Mouse (Mus musculus): ENCODE measurements around the gene Fam136a.
"Not testable (repeated sequence)": the region's sequence is repeated elsewhere in the genome, so short reads cannot be mapped to it uniquely, and the experiment has no call there.

Gene Fam136a

DNA sequence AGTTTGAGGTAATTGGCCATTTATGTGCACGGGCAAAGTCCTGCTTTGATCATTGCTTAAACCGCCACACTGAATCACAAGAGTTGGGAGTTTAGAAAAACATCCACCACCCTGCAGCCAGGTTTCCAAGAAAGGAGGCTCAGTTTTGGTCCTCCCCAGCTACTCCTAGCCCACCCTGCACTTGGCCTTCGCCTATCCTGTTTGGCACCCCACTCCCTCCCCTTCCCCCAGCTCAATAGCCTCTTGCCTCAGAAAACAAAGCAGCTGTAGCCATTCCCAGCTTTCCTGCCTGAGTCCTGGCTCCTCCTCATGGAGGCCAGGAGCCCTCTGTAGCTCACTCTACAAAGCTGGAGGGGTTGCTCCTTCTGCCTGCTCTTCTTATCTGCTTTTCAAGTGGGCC, 37.1 kb upstream of the Fam136a start:
- H3K4me3 ChIP-seq (replicated peaks; ENCODE audit: low read length), result no peak overlapping the region
- H3K36me3 ChIP-seq (ENCODE audit: insufficient read depth, low read length), result no peaks in the 10 kb centered on the region
- H3K4me1 ChIP-seq (replicated peaks; ENCODE audit: low read depth, low read length), result peaks cover 20% of the 10 kb centered on the region
- TF ChIP-seq POU5F1 (IDR thresholded peaks at IDR 0.05; ENCODE audit: borderline replicate concordance, low read length), result no peak
- no peak for TF ChIP-seq CTCF (conservative IDR thresholded peaks at IDR 0.05; ENCODE audit: low read length)
- TF ChIP-seq NANOG (IDR thresholded peaks at IDR 0.05; ENCODE audit: borderline replicate concordance, low read length), result no peak
- no peaks in the 10 kb centered on the region for H3K27me3 ChIP-seq (ENCODE audit: insufficient read depth, low read length)
- H3K9me3 ChIP-seq (ENCODE audit: low read length), result 0 out of 2 replicates have a peak, but pooled peaks cover 2% of the 10 kb centered on the region

GRCm38 (mm10) chr6:86329943-86330342, 35.5 kb upstream of the Fam136a start:
- 0 out of 2 replicates have a peak, but pooled peaks cover 2% of the 10 kb centered on the region for H3K9me3 ChIP-seq (ENCODE audit: low read length)
- peaks cover 11% of the 10 kb centered on the region; the same call in 1 of the 2 replicates for H3K4me1 ChIP-seq (replicated peaks; ENCODE audit: low read depth, low read length)
- H3K36me3 ChIP-seq (ENCODE audit: insufficient read depth, low read length), result no peaks in the 10 kb centered on the region
- H3K27me3 ChIP-seq (ENCODE audit: insufficient read depth, low read length), result no peaks in the 10 kb centered on the region
- no peak overlapping the region for H3K4me3 ChIP-seq (replicated peaks; ENCODE audit: low read length)
- TF ChIP-seq NANOG (IDR thresholded peaks at IDR 0.05; ENCODE audit: borderline replicate concordance, low read length), result no peak
- TF ChIP-seq POU5F1 (IDR thresholded peaks at IDR 0.05; ENCODE audit: borderline replicate concordance, low read length), result no peak
- peak; percentile 75 for TF ChIP-seq CTCF (conservative IDR thresholded peaks at IDR 0.05; ENCODE audit: low read length)

DNA sequence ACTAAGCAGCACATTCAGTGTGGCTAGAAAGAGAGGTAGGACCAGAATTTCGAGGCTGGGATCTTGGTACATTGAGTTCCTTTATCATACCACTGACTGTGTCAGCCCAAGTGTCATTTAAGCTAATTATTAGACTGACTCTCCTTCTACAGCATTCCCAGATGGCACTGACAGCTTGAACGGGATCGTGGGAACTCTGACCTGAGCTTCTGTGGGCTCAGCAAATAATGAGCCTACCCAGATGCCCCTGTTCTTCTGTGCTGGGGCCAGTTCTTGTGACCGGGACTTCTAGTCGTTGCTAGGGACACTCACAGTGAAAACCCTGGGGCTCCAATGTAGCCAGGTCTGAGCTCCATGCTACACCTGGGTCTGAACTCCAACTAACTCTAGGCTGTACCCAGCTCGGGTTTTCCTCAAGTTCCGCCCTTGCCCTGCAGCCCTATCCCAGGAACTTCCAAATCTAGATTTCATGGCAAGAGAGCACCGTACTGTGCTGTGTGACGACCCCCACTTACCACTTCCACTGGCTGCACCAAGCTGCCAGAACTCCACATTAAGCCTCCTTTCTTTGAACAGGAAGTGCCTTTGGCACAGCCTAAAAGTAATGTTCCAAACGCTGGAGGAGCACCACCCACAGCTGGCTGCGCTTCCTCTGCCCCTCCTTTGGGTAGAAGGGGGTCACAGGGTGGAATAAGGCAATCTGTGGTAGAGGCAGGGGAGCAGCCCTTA, 30.2 kb upstream of the Fam136a start:
- no peaks in the 10 kb centered on the region for H3K36me3 ChIP-seq (ENCODE audit: insufficient read depth, low read length)
- H3K4me1 ChIP-seq (replicated peaks; ENCODE audit: low read depth, low read length), result peaks cover 16% of the 10 kb centered on the region
- H3K27me3 ChIP-seq (ENCODE audit: insufficient read depth, low read length), result no peaks in the 10 kb centered on the region
- H3K4me3 ChIP-seq (replicated peaks; ENCODE audit: low read length), result peak overlapping the region; percentile 47
- H3K9me3 ChIP-seq (ENCODE audit: low read length), result no peaks in the 10 kb centered on the region
- TF ChIP-seq CTCF (conservative IDR thresholded peaks at IDR 0.05; ENCODE audit: low read length), result no peak
- no peak for TF ChIP-seq NANOG (IDR thresholded peaks at IDR 0.05; ENCODE audit: borderline replicate concordance, low read length)
- TF ChIP-seq POU5F1 (IDR thresholded peaks at IDR 0.05; ENCODE audit: borderline replicate concordance, low read length), result no peak

GRCm38 (mm10) chr6:86335860-86336259, 29.6 kb upstream of the Fam136a start:
- TF ChIP-seq POU5F1 (IDR thresholded peaks at IDR 0.05; ENCODE audit: borderline replicate concordance, low read length), result no peak
- no peak for TF ChIP-seq CTCF (conservative IDR thresholded peaks at IDR 0.05; ENCODE audit: low read length)
- no peak for TF ChIP-seq NANOG (IDR thresholded peaks at IDR 0.05; ENCODE audit: borderline replicate concordance, low read length)
- no peaks in the 10 kb centered on the region for H3K36me3 ChIP-seq (ENCODE audit: insufficient read depth, low read length)

GRCm38 (mm10) chr6:86336340-86336739, 29.1 kb upstream of the Fam136a start:
- H3K27me3 ChIP-seq (ENCODE audit: insufficient read depth, low read length); H3K36me3 ChIP-seq (ENCODE audit: insufficient read depth, low read length); H3K9me3 ChIP-seq (ENCODE audit: low read length); H3K4me3 ChIP-seq (replicated peaks; ENCODE audit: low read length): not testable (repeated sequence)
- peaks cover 18% of the 10 kb centered on the region for H3K4me1 ChIP-seq (replicated peaks; ENCODE audit: low read depth, low read length)
- peak; percentile 55 for TF ChIP-seq CTCF (conservative IDR thresholded peaks at IDR 0.05; ENCODE audit: low read length)

More at GRCm38 (mm10) chr6:86335860-86336259, 29.6 kb upstream of the Fam136a start:
- Histone ChIP-seq H3K4me1 (replicated peaks; ENCODE audit: low read depth, low read length) (peaks cover 16% of the 10 kb centered on the region), H3K4me3 (replicated peaks; ENCODE audit: low read length) (peak overlapping the region; percentile 47), H3K27me3 (ENCODE audit: insufficient read depth, low read length) (no peaks in the 10 kb centered on the region), H3K9me3 (ENCODE audit: low read length) (no peaks in the 10 kb centered on the region)

DNA sequence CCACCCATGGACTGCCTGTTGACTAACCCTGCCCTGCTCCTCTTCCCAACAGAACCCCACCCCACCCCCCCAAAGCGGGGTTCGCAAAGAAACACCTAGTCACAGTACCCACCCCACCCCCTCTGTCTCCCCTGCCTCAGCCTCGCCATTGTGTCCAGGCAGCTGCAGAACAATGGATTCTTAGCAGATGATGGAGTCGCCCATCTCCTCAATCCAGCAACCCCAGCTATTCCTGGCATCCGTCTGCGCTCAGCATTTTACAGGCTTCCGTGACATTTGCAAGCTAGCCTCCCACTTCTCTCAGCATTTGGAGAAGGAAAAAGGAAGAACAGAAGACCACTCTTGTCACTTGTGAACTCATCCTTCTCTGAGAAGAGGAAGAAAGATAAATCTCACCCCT, 21.8 kb upstream of the Fam136a start:
- H3K9me3 ChIP-seq (ENCODE audit: low read length), result no peaks in the 10 kb centered on the region
- H3K27me3 ChIP-seq (ENCODE audit: insufficient read depth, low read length), result no peaks in the 10 kb centered on the region
- TF ChIP-seq NANOG (IDR thresholded peaks at IDR 0.05; ENCODE audit: borderline replicate concordance, low read length) (no peak), CTCF (conservative IDR thresholded peaks at IDR 0.05; ENCODE audit: low read length) (no peak), POU5F1 (IDR thresholded peaks at IDR 0.05; ENCODE audit: borderline replicate concordance, low read length) (no peak)
- peaks cover 39% of the 10 kb centered on the region for H3K4me1 ChIP-seq (replicated peaks; ENCODE audit: low read depth, low read length)
- H3K36me3 ChIP-seq (ENCODE audit: insufficient read depth, low read length), result no peaks in the 10 kb centered on the region
- H3K4me3 ChIP-seq (replicated peaks; ENCODE audit: low read length), result peak overlapping the region; percentile 64

DNA sequence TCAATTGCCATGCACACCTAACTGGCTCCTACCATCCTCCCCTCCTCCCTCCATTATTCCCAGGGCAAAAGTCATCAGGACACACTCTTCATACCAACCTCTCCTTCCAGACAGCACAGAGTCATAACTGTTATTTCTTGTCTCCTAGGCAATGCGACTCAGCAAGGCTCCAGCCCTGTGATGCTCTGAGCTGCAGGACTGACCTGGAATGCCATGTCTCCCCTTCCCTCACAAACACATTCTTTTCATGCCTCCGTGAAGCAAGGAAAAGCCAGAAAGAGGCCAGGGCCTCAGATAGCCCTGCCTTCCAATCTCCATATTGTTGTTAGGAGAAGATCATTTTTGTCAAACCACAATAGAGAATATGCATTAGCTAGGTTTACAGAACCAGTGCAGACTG, 19.4 kb upstream of the Fam136a start:
- TF ChIP-seq POU5F1 (IDR thresholded peaks at IDR 0.05; ENCODE audit: borderline replicate concordance, low read length) (no peak), CTCF (conservative IDR thresholded peaks at IDR 0.05; ENCODE audit: low read length) (no peak), NANOG (IDR thresholded peaks at IDR 0.05; ENCODE audit: borderline replicate concordance, low read length) (no peak)
- Histone ChIP-seq H3K9me3 (ENCODE audit: low read length) (no peaks in the 10 kb centered on the region), H3K36me3 (ENCODE audit: insufficient read depth, low read length) (no peaks in the 10 kb centered on the region), H3K4me1 (replicated peaks; ENCODE audit: low read depth, low read length) (peaks cover 34% of the 10 kb centered on the region), H3K27me3 (ENCODE audit: insufficient read depth, low read length) (no peaks in the 10 kb centered on the region), H3K4me3 (replicated peaks; ENCODE audit: low read length) (no peak overlapping the region)

GRCm38 (mm10) chr6:86349257-86349656, 16.2 kb upstream of the Fam136a start:
- H3K36me3 ChIP-seq (ENCODE audit: insufficient read depth, low read length), result no peaks in the 10 kb centered on the region
- no peaks in the 10 kb centered on the region for H3K27me3 ChIP-seq (ENCODE audit: insufficient read depth, low read length)
- no peaks in the 10 kb centered on the region for H3K9me3 ChIP-seq (ENCODE audit: low read length)
- no peak for TF ChIP-seq CTCF (conservative IDR thresholded peaks at IDR 0.05; ENCODE audit: low read length)
- no peak for TF ChIP-seq POU5F1 (IDR thresholded peaks at IDR 0.05; ENCODE audit: borderline replicate concordance, low read length)
- TF ChIP-seq NANOG (IDR thresholded peaks at IDR 0.05; ENCODE audit: borderline replicate concordance, low read length), result no peak
- peaks cover 13% of the 10 kb centered on the region for H3K4me1 ChIP-seq (replicated peaks; ENCODE audit: low read depth, low read length)
- no peak overlapping the region for H3K4me3 ChIP-seq (replicated peaks; ENCODE audit: low read length)

- H3K9me3 ChIP-seq (ENCODE audit: low read length), result no peaks in the 10 kb centered on the region
- no peaks in the 10 kb centered on the region for H3K27me3 ChIP-seq (ENCODE audit: insufficient read depth, low read length)
- H3K4me3 ChIP-seq (replicated peaks; ENCODE audit: low read length), result no peak overlapping the region
- H3K36me3 ChIP-seq (ENCODE audit: insufficient read depth, low read length), result no peaks in the 10 kb centered on the region
- TF ChIP-seq CTCF (conservative IDR thresholded peaks at IDR 0.05; ENCODE audit: low read length) (peak; percentile 31), NANOG (IDR thresholded peaks at IDR 0.05; ENCODE audit: borderline replicate concordance, low read length) (no peak), POU5F1 (IDR thresholded peaks at IDR 0.05; ENCODE audit: borderline replicate concordance, low read length) (no peak)
- H3K4me1 ChIP-seq (replicated peaks; ENCODE audit: low read depth, low read length), result no peaks in the 10 kb centered on the region
Observed at GRCm38 (mm10) chr6:86354948-86355347, 10.5 kb upstream of the Fam136a start.

All from E14TG2a.4 (cell line).